Mouse (Mus musculus): ENCODE measurements around the gene Gatad2b.
"Not testable (repeated sequence)": the region's sequence is repeated elsewhere in the genome, so short reads cannot be mapped to it uniquely, and the experiment has no call there.

Gatad2b gene

GRCm38 (mm10) chr3:90309589-90309988 lies 16.6 kb downstream of the Gatad2b start:
- no peak for DNase-seq (ENCODE audit: extremely low spot score, low read depth, low spot score)

DNA sequence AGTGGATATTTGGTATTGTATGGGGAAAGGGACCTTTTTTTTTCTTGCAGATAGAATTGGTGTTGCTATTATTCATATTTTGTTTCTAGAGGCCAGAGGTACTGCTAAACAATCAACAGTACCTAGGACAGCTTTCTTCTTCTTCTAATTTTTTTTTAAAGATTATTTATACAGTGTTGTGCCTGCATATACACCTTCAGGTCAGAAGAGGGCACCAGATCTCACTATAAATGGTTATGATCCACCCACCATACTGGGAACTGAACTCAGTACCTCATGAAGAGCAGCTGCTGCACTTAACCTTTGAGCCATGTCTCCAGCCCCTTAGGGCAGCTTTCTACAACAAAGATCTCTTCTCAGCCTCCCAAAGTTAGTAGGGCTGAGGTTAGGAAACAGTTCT lies 20.4 kb downstream of the Gatad2b start:
- no peak for DNase-seq (ENCODE audit: extremely low spot score, low read depth, low spot score)

DNA sequence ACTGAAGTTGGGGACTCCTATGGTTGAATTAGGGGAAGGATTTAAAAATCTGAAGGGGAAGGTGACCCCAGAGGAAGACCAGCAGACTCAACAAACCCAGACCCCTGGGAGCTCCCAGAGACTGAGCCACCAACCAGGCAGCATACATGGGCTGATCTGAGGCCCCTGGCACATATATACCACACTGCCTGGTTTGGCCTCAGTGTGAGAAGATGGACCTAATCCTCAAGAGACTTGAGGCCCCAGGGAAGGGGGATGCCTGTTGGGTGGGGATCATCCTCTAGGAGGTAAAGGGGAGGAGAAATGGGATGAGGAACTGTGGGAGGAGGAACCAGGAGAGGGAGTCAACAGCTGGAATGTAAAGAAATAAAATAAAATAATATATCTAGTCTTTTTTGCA lies 21.3 kb downstream of the Gatad2b start:
- no peak for DNase-seq (ENCODE audit: extremely low spot score, low read depth, low spot score)

GRCm38 (mm10) chr3:90322289-90322688 lies 29.3 kb downstream of the Gatad2b start:
- no peak for DNase-seq (ENCODE audit: extremely low spot score, low read depth, low spot score)

DNA sequence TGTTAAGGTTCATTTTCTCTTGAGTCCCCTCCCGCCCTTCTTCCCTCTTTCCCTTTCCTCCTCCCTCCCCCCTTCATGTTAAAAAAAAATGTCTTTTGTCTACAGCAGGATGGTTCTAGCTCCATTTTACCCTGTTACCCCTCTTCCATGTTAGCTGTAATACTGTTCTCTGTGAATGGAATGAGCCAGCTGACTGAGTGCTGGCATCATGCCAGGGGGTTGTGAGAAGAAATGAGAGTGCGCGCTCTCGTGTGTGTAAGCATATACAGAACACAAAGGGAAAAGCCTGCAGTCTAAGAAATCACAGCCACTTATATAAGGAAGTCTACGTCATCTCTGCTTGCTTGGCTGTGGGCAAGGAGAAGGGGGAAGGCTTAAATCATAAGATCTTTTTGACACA lies 30.1 kb downstream of the Gatad2b start:
- no peak for DNase-seq (ENCODE audit: extremely low spot score, low read depth, low spot score)

DNA sequence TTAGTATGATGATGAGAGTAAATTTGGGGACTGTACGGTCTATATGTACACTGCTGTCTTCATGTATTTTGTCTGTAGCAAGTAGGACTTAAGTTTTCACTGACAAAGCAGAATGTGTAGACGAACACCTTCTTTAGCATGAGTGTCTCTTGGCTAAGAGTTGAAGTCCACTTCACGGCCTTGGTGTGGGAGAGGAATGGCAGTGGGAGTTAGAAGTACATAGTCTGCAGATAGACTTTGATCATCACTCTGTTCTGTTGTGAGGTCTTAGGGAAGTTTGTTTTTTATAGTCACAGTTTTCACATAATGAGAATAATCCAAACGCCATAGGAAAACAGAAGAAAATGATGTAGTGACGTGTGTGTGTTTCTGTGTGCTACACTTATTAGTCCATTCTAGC lies 39.5 kb downstream of the Gatad2b start:
- no peak for DNase-seq (ENCODE audit: extremely low spot score, low read depth, low spot score)

DNA sequence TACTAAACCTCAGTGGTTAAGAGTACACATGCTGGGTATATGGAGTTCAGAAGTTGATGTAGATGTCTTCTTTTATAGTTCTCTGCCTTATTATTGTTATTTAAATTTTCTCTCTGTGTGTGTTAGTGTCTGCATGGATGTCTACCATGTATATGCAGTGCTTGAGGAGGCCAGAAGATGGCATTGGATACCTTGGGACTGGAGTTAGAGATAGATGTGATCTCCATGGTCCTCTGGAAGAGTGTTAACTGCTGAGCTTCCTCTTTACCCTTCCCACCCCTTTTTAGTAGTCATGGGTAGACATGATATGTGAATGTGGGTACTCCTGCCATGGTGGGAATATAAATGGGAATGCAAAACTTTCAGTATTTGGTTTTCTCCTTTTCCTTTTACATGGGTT lies 42.5 kb downstream of the Gatad2b start:
- no peak for DNase-seq (ENCODE audit: extremely low spot score, low read depth, low spot score)

GRCm38 (mm10) chr3:90338190-90338589 lies 45.2 kb downstream of the Gatad2b start:
- DNase-seq (ENCODE audit: extremely low spot score, low read depth, low spot score), result no peak

GRCm38 (mm10) chr3:90340177-90340576 lies 47.2 kb downstream of the Gatad2b start:
- no peak for DNase-seq (ENCODE audit: extremely low spot score, low read depth, low spot score)

DNA sequence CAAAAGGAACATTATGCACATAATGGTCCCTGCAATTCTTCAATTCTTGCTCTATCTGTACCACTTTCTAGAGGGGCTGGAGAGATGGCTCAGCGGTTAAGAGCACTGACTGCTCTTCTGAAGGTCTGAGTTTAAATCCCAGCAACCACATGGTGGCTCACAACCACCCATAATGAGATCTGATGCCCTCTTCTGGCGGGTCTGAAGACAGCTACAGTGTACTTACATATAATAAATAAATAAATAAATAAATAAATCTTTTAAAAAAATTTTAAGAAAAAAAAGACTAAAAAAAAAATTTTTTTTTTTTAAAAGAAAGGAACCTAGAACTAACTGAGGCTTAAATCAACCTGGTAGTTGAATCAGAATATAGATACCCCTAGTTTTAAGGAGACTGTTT lies 49.9 kb downstream of the Gatad2b start:
- not testable (repeated sequence) for DNase-seq (ENCODE audit: extremely low spot score, low read depth, low spot score)

DNA sequence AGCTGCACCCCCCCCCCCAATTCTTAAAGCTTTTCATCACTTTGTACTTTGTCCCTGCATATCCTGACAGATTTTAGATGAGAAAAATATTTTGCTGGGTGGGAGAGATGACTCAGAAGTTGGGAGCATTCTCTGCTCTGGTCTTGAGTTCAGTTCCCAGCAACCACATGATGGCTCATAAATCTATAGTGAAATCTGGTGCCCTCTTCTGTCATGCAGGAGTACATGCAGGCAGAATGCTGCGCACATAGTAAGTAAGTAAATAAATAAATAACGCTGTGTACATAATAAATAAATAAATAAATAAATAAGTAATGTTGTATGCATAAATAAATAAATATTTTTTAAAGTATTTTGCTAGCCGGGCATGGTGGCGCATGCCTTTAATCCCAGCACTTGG lies 54.9 kb downstream of the Gatad2b start:
- no peak for DNase-seq (ENCODE audit: extremely low spot score, low read depth, low spot score)

DNA sequence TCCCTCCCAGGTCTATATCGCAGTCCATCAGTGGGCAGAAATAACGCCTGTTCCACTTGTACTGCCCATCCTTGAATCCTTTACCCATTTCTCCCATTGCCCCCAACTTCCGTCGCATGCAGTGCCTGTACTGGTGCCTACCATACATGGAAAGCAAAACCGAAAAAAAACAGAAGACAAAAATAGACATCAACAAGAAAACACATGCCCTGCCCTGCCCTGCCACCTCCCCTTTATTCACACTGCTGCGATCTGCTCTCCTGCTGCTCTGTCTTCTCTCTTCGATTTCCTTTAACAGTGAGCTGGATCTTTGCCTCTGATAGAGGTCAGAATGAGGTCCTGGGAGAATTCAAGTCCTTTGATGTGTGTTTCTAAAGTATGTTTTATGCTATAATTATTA lies 65.0 kb downstream of the Gatad2b start:
- DNase-seq (ENCODE audit: extremely low spot score, low read depth, low spot score), result no peak

GRCm38 (mm10) chr3:90359230-90359629 lies 66.3 kb downstream of the Gatad2b start:
- no peak for DNase-seq (ENCODE audit: extremely low spot score, low read depth, low spot score)

DNA sequence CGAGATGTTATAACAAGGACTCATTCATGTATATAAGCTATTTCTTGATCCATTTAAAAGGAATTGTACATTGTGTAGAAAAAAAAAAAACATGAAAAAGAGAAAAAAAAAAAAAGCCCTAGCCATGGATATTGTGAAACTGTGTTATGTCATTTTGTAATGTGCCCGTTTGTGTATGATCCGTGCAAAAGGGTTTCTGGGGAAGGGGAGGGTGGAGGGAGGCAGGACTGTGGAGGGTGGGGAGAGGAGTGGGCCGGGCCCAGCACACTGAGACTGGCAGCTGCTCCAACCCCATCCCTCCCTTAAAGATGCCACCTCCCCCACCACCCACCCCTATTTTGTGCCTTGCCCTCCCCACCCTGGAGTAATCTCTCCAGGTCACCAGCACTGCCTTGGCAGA lies 68.5 kb downstream of the Gatad2b start:
- DNase-seq (ENCODE audit: extremely low spot score, low read depth, low spot score), result no peak

DNA sequence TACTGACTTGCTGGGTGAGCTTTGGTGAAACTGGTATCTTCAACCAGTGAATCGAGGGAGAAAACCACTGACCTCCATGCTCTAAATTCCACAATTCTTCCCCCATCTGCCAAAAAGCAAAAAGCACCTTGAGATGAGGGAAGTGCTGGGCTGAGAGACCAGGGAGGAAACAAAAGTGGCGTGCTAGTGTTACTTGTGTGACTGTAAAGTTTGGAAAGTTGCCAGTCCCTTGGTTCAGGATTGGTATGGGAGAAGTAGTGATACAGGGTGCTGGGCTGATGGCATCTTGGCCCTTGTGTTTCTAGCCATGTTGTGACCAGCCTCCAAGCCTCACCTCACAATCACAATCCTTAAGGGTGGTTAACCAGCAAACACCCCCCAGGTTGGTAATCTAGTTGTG lies 69.4 kb downstream of the Gatad2b start:
- no peak for DNase-seq (ENCODE audit: extremely low spot score, low read depth, low spot score)

GRCm38 (mm10) chr3:90367001-90367632 lies 74.1 kb downstream of the Gatad2b start:
- no peak for DNase-seq (ENCODE audit: extremely low spot score, low read depth, low spot score)

DNA sequence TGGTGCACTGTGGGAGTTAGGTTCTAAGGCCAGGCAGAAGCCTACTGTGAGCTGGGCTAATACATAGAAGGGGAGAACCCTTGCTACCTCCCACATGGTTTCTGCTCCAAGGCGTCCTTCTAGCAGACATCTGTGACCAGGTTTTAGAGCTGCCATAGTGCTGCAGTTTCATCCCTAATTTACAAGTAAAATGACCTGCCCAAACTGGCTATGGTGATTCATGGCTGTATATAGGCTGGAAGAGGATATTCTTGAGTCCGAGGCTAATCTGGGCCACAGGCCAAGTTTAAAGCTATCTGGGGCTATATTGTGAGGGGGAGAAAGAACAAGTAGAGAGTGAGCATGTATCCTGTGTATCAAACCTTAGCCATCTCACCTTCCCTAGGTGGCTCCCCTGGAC lies 76.1 kb downstream of the Gatad2b start:
- no peak for DNase-seq (ENCODE audit: extremely low spot score, low read depth, low spot score)

DNA sequence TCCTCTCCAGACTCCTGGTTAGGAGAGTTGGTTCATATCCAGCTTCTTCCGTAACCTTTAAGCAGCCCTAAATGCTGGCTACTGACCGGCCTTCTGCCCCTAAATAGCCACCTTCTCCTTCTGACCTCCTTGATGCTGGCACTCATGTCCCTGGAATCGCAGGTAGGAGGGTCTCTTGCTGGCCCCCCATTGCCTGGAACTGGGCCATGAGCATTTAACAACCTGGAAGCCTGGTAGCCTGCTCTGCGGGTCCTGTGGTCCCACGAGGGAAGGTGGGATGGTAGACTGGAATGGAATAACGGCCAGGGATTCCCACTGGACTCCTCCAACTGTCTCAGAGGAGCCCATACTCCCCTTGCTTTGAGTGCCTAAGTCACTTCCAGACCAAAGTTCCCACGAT lies 78.9 kb downstream of the Gatad2b start:
- no peak for DNase-seq (ENCODE audit: extremely low spot score, low read depth, low spot score)

- no peak for DNase-seq (ENCODE audit: extremely low spot score, low read depth, low spot score)
Measured at GRCm38 (mm10) chr3:90372817-90373216, 79.8 kb downstream of the Gatad2b start.

- DNase-seq (ENCODE audit: extremely low spot score, low read depth, low spot score), result no peak
Measured at GRCm38 (mm10) chr3:90373432-90374028, 80.6 kb downstream of the Gatad2b start.

GRCm38 (mm10) chr3:90374368-90374767 lies 81.4 kb downstream of the Gatad2b start:
- no peak for DNase-seq (ENCODE audit: extremely low spot score, low read depth, low spot score)

DNA sequence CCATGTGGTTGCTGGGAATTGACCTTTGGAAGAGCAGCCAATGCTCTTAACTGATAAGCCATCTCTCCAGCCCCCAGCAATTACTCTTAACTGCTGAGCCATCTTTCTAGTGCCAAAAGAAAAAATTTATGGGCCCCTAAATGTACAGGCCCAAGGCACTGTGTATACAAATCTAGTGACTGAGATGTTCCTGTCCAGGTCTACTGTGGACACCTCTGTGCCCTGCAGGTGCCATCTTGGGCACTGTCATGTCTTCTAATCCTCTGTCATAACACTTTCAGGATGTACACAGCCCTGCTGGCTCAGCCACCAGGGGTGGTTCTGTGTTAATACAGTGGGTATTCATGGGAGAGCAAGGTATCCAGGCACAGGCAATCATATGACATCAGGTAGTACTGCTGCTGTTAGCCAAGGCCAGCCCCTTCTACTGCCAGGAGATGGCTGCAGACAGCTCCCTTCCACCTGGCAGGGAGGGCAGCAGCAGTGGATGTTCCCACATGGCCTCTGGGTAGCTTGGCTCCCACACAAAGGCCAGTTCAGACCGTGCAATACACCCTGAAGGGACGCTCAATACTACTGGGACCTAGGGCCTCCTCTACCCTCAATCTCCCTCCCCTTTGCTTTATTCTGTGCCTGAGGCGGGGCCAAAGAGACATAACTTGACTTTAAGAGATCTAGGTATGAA lies 82.7 kb downstream of the Gatad2b start:
- no peak for DNase-seq (ENCODE audit: extremely low spot score, low read depth, low spot score)

GRCm38 (mm10) chr3:90376247-90376585 lies 83.2 kb downstream of the Gatad2b start:
- no peak for DNase-seq (ENCODE audit: extremely low spot score, low read depth, low spot score)

All from hindlimb bud, embryonic 11.5 days (tissue).